ENCODE assay signal across 10 mouse cellular contexts in the genomic region with DNA sequence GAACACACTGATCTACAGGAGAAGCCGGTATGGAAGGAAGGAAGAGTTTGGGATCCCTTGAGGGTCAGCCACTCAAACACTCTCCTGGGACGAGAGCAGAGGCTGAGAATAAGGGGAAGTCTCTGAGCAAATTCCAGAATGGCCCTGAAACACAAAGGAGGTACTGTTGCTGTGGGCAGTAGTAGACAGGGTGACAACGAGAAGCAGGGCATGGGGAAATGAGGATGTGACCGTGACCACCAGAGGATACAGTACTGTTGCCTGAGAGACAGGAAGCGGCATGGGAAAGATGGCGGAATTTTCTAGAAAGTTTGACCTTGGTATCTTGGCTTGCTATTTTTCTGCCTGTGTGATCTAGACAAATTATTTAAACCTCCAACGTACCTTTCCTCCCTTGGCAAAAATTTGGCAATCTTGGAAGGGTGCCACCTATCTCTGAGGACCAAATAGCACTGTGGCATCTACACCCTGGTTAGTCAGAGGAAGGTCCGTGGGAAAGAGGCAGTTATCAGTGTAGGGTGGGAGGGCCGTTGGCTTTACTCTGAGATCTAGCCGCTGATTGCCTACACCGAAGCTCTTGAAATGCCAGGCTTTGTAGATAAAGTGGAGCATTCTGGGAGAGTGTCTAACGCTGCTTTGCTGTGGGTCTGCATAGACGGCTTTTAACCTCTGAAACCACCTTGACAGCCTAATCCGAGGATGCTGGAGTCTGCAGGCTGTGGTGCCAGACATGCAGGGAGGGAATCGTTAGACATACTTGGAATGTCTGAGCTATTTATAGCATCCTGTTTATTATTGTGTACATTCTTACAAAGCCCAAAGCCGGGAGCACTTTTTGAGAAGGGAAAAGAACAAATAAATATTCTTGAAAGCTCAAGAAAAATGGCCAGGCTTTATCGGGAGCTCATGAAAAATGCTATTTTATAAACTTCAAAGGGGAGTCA.
A peak's percentile ranks its signal among the peaks of the same experiment; 100 is the strongest.
DNase-seq lines count a peak whose midpoint lies in the region; ATAC-seq and TF ChIP-seq lines count a peak whose summit lies in the region.
"Had no signal": no experiment of that assay in that cellular context is flagged by ENCODE, and none has a peak within 500 bp of the region (broad histone marks: within the 10 kb centered on the region; RNA-seq: fewer than 3 reads in every experiment).

No protein-coding gene starts in this region.

- TF ChIP-seq POLR2A in cerebellum, adult 2 months (IDR thresholded peaks at IDR 0.05; ENCODE audit: borderline replicate concordance, insufficient read depth, low read length): no peak

- H3K4me1 ChIP-seq in cerebellum, adult 2 months (ENCODE audit: control insufficient read depth, insufficient read depth, low read length): no peaks in the 10 kb centered on the region
- H3K4me1 ChIP-seq in kidney, postnatal 0 days (replicated peaks; ENCODE audit: insufficient read depth, low read length): peaks cover 12% of the 10 kb centered on the region; the same call in 1 of the 2 replicates
- H3K4me1 ChIP-seq in heart, embryonic 15.5 days (replicated peaks): peaks cover 17% of the 10 kb centered on the region

- TF ChIP-seq CTCF in cerebellum, adult 2 months (IDR thresholded peaks at IDR 0.05; ENCODE audit: borderline replicate concordance, insufficient read depth, low read depth, low read length): no peak
- TF ChIP-seq CTCF in kidney, postnatal 0 days (IDR thresholded peaks at IDR 0.05; ENCODE audit: low read depth): no peak

- no peaks in the 10 kb centered on the region for H3K27me3 ChIP-seq in cerebellum, adult 2 months (ENCODE audit: control insufficient read depth, insufficient read depth, low read length)
- H3K27me3 ChIP-seq in kidney, postnatal 0 days (ENCODE audit: insufficient read depth, low read length): no peaks in the 10 kb centered on the region
- H3K27me3 ChIP-seq in heart, embryonic 15.5 days: no peaks in the 10 kb centered on the region

- DNase-seq in cerebellum, adult 2 months: no peak
- DNase-seq in kidney, postnatal 0 days (ENCODE audit: low spot score): peak; percentile 91
- DNase-seq in kidney, postnatal 36 days: no peak
- DNase-seq in lung, postnatal 4 days: peak; percentile 10 to 32
- DNase-seq in spleen, adult 12 weeks (ENCODE audit: low spot score): no peak
- DNase-seq in right cerebral cortex, adult 2 months (ENCODE audit: low spot score in 2 of 2): no peak
- DNase-seq: cerebellum, postnatal 36 days had no signal

- peak overlapping the region; percentile 74; the same call in 1 of the 2 replicates for H3K27ac ChIP-seq in cerebellum, adult 2 months (ENCODE audit: insufficient read depth, low read length)
- H3K27ac ChIP-seq in kidney, postnatal 0 days: peak overlapping the region; percentile 85
- peak overlapping the region; percentile 74 for H3K27ac ChIP-seq in heart, embryonic 15.5 days

- no peak overlapping the region for H3K9ac ChIP-seq in kidney, postnatal 0 days (ENCODE audit: low read depth, low read length)
- H3K9ac ChIP-seq in heart, embryonic 15.5 days: no peak overlapping the region

- no peaks in the 10 kb centered on the region for H3K9me3 ChIP-seq in kidney, postnatal 0 days (replicated peaks; ENCODE audit: low read length)
- no peaks in the 10 kb centered on the region for H3K9me3 ChIP-seq in heart, embryonic 15.5 days (replicated peaks)

- no peak for ATAC-seq in cerebellum, adult (ENCODE audit: insufficient number of reproducible peaks, low FRiP score, low TSS enrichment)
- ATAC-seq in kidney, postnatal 0 days (replicated peaks; ENCODE audit: low FRiP score, low read depth): no peak; the same call in 1 of the 2 replicates
- ATAC-seq in heart, embryonic 15.5 days (replicated peaks; ENCODE audit: insufficient number of reproducible peaks, insufficient read depth, low FRiP score, low read depth): peak; percentile 41
- ATAC-seq: activated CD4-positive, CD25-positive, alpha-beta regulatory T cell, adult 4 months had no signal

- 63% methylated on average over 17 of the region's 17 CpGs for WGBS in cerebellum, adult 2 months
- 45% methylated on average over 17 of the region's 17 CpGs for WGBS in kidney, postnatal 0 days
- WGBS in heart, embryonic 15.5 days: 28% methylated on average over 17 of the region's 17 CpGs

- H3K4me2 ChIP-seq in kidney, postnatal 0 days (ENCODE audit: low read length): no peak overlapping the region; the same call in 1 of the 2 replicates
- H3K4me2 ChIP-seq in heart, embryonic 15.5 days: no peak overlapping the region

- no peak overlapping the region for H3K4me3 ChIP-seq in cerebellum, adult 2 months (replicated peaks; ENCODE audit: insufficient read depth, low read depth, low read length)
- no peak overlapping the region for H3K4me3 ChIP-seq in kidney, postnatal 0 days (replicated peaks; ENCODE audit: low read depth, low read length)
- H3K4me3 ChIP-seq in heart, embryonic 15.5 days: no peak overlapping the region

- H3K36me3 ChIP-seq in kidney, postnatal 0 days (ENCODE audit: insufficient read depth, low read length): no peaks in the 10 kb centered on the region
- peaks cover 69% of the 10 kb centered on the region for H3K36me3 ChIP-seq in heart, embryonic 15.5 days

Comparison
In these comparisons a context has a peak if more than half of its experiments do, and no peak if none do; other contexts are left out.
1. DNase-seq: peak in kidney, postnatal 0 days (single experiment) and lung, postnatal 4 days (2 of 2); none in cerebellum, adult 2 months (0 of 2), kidney, postnatal 36 days (0 of 2), spleen, adult 12 weeks (single experiment) and right cerebral cortex, adult 2 months (0 of 2).
2. Peak in every context shown above with its lines, with median percentiles within 50 percentile points of each other: H3K27ac ChIP-seq.